Mouse (Mus musculus): ENCODE measurements around the gene A2m. TPM values are rescaled to one million over a fixed set of nuclear protein-coding genes. Genes with fewer than 3 reads are reported as not detected.

A2m gene
- 17.8 and 25.0 TPM in 2 replicates for polyA plus RNA-seq (2012; rRNA removed)

- Histone ChIP-seq H3K4me1 (ENCODE audit: control insufficient read depth, insufficient read depth, low read length) (no peaks in the 10 kb centered on the region), H3K27ac (ENCODE audit: insufficient read depth, low read length) (no peak within 1 kb of the TSS), H3K27me3 (ENCODE audit: control insufficient read depth, insufficient read depth, low read length) (no peaks in the 10 kb centered on the region), H3K4me3 (replicated peaks; ENCODE audit: insufficient read depth, low read depth, low read length) (no peak within 1 kb of the TSS)
- DNase-seq: no peak
- TF ChIP-seq POLR2A (IDR thresholded peaks at IDR 0.05; ENCODE audit: borderline replicate concordance, insufficient read depth, low read length): no peak
- no peak for TF ChIP-seq CTCF (IDR thresholded peaks at IDR 0.05; ENCODE audit: borderline replicate concordance, insufficient read depth, low read depth, low read length)
- 95% methylated on average over 8 of the region's 8 CpGs for WGBS
Observed at GRCm38 (mm10) chr6:121635076-121635475, at the start of gene A2m. Gene A2m, plus strand, starts transcription at chr6:121635376.

DNA sequence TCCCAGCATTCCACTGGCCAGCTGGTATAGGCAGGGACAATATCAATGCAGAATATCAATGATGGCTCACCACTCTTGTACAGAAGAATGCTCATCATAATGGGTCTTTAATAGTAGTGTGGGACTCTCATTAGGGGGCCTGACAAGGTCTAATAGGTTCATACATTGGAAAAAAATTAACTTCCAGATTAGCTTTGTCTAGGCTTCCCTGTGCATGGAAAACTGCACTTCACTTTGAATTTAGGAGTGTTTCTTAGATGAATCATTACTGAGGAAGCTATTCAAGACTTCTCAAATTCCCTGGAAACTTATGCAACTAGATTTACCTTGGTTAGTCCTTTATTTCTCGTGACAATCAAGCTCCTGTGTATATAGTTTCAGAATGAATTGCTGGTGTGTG lies 45.0 kb upstream of the A2m start:
- TF ChIP-seq POLR2A (IDR thresholded peaks at IDR 0.05; ENCODE audit: borderline replicate concordance, insufficient read depth, low read length) (no peak), CTCF (IDR thresholded peaks at IDR 0.05; ENCODE audit: borderline replicate concordance, insufficient read depth, low read depth, low read length) (no peak)
- Histone ChIP-seq H3K4me1 (ENCODE audit: control insufficient read depth, insufficient read depth, low read length) (no peaks in the 10 kb centered on the region), H3K4me3 (replicated peaks; ENCODE audit: insufficient read depth, low read depth, low read length) (no peak overlapping the region), H3K27ac (ENCODE audit: insufficient read depth, low read length) (no peak overlapping the region), H3K27me3 (ENCODE audit: control insufficient read depth, insufficient read depth, low read length) (no peaks in the 10 kb centered on the region)
- no peak for DNase-seq
- WGBS: 29% methylated on average over 1 of the region's 1 CpGs

GRCm38 (mm10) chr6:121600927-121601326 lies 34.2 kb upstream of the A2m start:
- Histone ChIP-seq H3K4me1 (ENCODE audit: control insufficient read depth, insufficient read depth, low read length) (no peaks in the 10 kb centered on the region), H3K27me3 (ENCODE audit: control insufficient read depth, insufficient read depth, low read length) (no peaks in the 10 kb centered on the region), H3K4me3 (replicated peaks; ENCODE audit: insufficient read depth, low read depth, low read length) (no peak overlapping the region), H3K27ac (ENCODE audit: insufficient read depth, low read length) (no peak overlapping the region)
- DNase-seq: no peak
- TF ChIP-seq POLR2A (IDR thresholded peaks at IDR 0.05; ENCODE audit: borderline replicate concordance, insufficient read depth, low read length): no peak
- TF ChIP-seq CTCF (IDR thresholded peaks at IDR 0.05; ENCODE audit: borderline replicate concordance, insufficient read depth, low read depth, low read length): no peak
- 77% methylated on average over 1 of the region's 1 CpGs for WGBS

GRCm38 (mm10) chr6:121607861-121608260 lies 27.3 kb upstream of the A2m start:
- H3K27ac ChIP-seq (ENCODE audit: insufficient read depth, low read length): no peak overlapping the region
- H3K4me1 ChIP-seq (ENCODE audit: control insufficient read depth, insufficient read depth, low read length): no peaks in the 10 kb centered on the region
- TF ChIP-seq POLR2A (IDR thresholded peaks at IDR 0.05; ENCODE audit: borderline replicate concordance, insufficient read depth, low read length): no peak
- TF ChIP-seq CTCF (IDR thresholded peaks at IDR 0.05; ENCODE audit: borderline replicate concordance, insufficient read depth, low read depth, low read length): no peak
- H3K4me3 ChIP-seq (replicated peaks; ENCODE audit: insufficient read depth, low read depth, low read length): no peak overlapping the region
- no peaks in the 10 kb centered on the region for H3K27me3 ChIP-seq (ENCODE audit: control insufficient read depth, insufficient read depth, low read length)
- DNase-seq: no peak

- TF ChIP-seq POLR2A (IDR thresholded peaks at IDR 0.05; ENCODE audit: borderline replicate concordance, insufficient read depth, low read length): no peak
- peak; percentile 23; the same call in 1 of the 2 replicates for TF ChIP-seq CTCF (IDR thresholded peaks at IDR 0.05; ENCODE audit: borderline replicate concordance, insufficient read depth, low read depth, low read length)
- 39% methylated on average over 3 of the region's 3 CpGs for WGBS
- no peak overlapping the region for H3K4me3 ChIP-seq (replicated peaks; ENCODE audit: insufficient read depth, low read depth, low read length)
- no peaks in the 10 kb centered on the region for H3K27me3 ChIP-seq (ENCODE audit: control insufficient read depth, insufficient read depth, low read length)
- DNase-seq: peak; percentile 8 to 18
- H3K4me1 ChIP-seq (ENCODE audit: control insufficient read depth, insufficient read depth, low read length): no peaks in the 10 kb centered on the region
- no peak overlapping the region for H3K27ac ChIP-seq (ENCODE audit: insufficient read depth, low read length)
Observed at GRCm38 (mm10) chr6:121611796-121612195, 23.4 kb upstream of the A2m start.

GRCm38 (mm10) chr6:121617476-121617875 lies 17.7 kb upstream of the A2m start:
- WGBS: 33% methylated on average over 3 of the region's 3 CpGs
- DNase-seq: no peak
- Histone ChIP-seq H3K27me3 (ENCODE audit: control insufficient read depth, insufficient read depth, low read length) (no peaks in the 10 kb centered on the region), H3K4me3 (replicated peaks; ENCODE audit: insufficient read depth, low read depth, low read length) (no peak overlapping the region), H3K27ac (ENCODE audit: insufficient read depth, low read length) (no peak overlapping the region), H3K4me1 (ENCODE audit: control insufficient read depth, insufficient read depth, low read length) (no peaks in the 10 kb centered on the region)
- TF ChIP-seq CTCF (IDR thresholded peaks at IDR 0.05; ENCODE audit: borderline replicate concordance, insufficient read depth, low read depth, low read length): no peak

- H3K4me1 ChIP-seq (ENCODE audit: control insufficient read depth, insufficient read depth, low read length): no peaks in the 10 kb centered on the region
- no peaks in the 10 kb centered on the region for H3K27me3 ChIP-seq (ENCODE audit: control insufficient read depth, insufficient read depth, low read length)
- no peak overlapping the region for H3K4me3 ChIP-seq (replicated peaks; ENCODE audit: insufficient read depth, low read depth, low read length)
- no peak overlapping the region for H3K27ac ChIP-seq (ENCODE audit: insufficient read depth, low read length)
- WGBS: 73% methylated on average over 2 of the region's 2 CpGs
- DNase-seq: no peak
- no peak for TF ChIP-seq CTCF (IDR thresholded peaks at IDR 0.05; ENCODE audit: borderline replicate concordance, insufficient read depth, low read depth, low read length)
- no peak for TF ChIP-seq POLR2A (IDR thresholded peaks at IDR 0.05; ENCODE audit: borderline replicate concordance, insufficient read depth, low read length)
Observed at GRCm38 (mm10) chr6:121622525-121622924, 12.7 kb upstream of the A2m start.

GRCm38 (mm10) chr6:121634520-121634919 lies 656 bp upstream of the A2m start:
- Histone ChIP-seq H3K4me3 (replicated peaks; ENCODE audit: insufficient read depth, low read depth, low read length) (no peak overlapping the region), H3K4me1 (ENCODE audit: control insufficient read depth, insufficient read depth, low read length) (no peaks in the 10 kb centered on the region), H3K27me3 (ENCODE audit: control insufficient read depth, insufficient read depth, low read length) (no peaks in the 10 kb centered on the region), H3K27ac (ENCODE audit: insufficient read depth, low read length) (no peak overlapping the region)
- WGBS: 89% methylated on average over 13 of the region's 13 CpGs
- DNase-seq: no peak
- TF ChIP-seq CTCF (IDR thresholded peaks at IDR 0.05; ENCODE audit: borderline replicate concordance, insufficient read depth, low read depth, low read length) (no peak), POLR2A (IDR thresholded peaks at IDR 0.05; ENCODE audit: borderline replicate concordance, insufficient read depth, low read length) (no peak)

All from cerebellum, adult 2 months (tissue).